Mouse (Mus musculus) cortical plate, adult 2 months (tissue): ENCODE data around the gene Uhrf1. TPM values are rescaled to one million over a fixed set of nuclear protein-coding genes. Genes with fewer than 3 reads are reported as not detected.

Experiments
- H3K27ac ChIP-seq: fragments of 200-500 bp; 2 replicates; pipeline ENCODE4 v1.5.1; 2012; ENCODE audit warnings: low read length, control low read depth, inconsistent platforms; ENCODE audit not compliant: insufficient read depth
- H3K4me1 ChIP-seq: fragments of 200-500 bp; 2 replicates; pipeline ENCODE4 v1.6.1; 2011; ENCODE audit warnings: low read length; ENCODE audit not compliant: control insufficient read depth, insufficient read depth
- H3K4me3 ChIP-seq: fragments of 200-500 bp; 2 replicates; pipeline ENCODE4 v1.5.1; 2011; ENCODE audit warnings: mild to moderate bottlenecking, low read length, control low read depth; ENCODE audit not compliant: insufficient read depth
- CTCF ChIP-seq: fragments of 200-500 bp; IDR thresholded peaks from 2 replicates; pipeline ENCODE4 v1.5.1; 2011; ENCODE audit warnings: mild to moderate bottlenecking, control low read depth, low read length; ENCODE audit not compliant: insufficient read depth; ENCODE audit errors: extremely low read depth
- POLR2A ChIP-seq: fragments of 200-500 bp; IDR thresholded peaks from 2 replicates; pipeline ENCODE4 v1.6.1; 2011; ENCODE audit warnings: mild to moderate bottlenecking, low read length, control low read depth; ENCODE audit not compliant: insufficient read depth; ENCODE audit errors: extremely low read depth
- polyA plus RNA-seq: library from polyadenylated mRNA; depleted of rRNA; stranded (reverse); fragments of >200 nt; gene quantifications from 2 replicates; pipeline ENCODE4 v1.2.3, GENCODE M21; 2012

The Uhrf1 gene
- polyA plus RNA-seq, 1 experiment = 1.8 TPM

- H3K27ac ChIP-seq = no peak overlapping the region
- peaks cover 2% of the 10 kb centered on the region for H3K4me1 ChIP-seq
- TF ChIP-seq POLR2A (no peak), CTCF (no peak)
- H3K4me3 ChIP-seq = no peak overlapping the region
Measured at GRCm38 (mm10) chr17:56273482-56273881, 29.6 kb upstream of the Uhrf1 start.

GRCm38 (mm10) chr17:56273986-56274385 lies 29.1 kb upstream of the Uhrf1 start:
- Histone ChIP-seq H3K4me3 (no peak overlapping the region), H3K4me1 (peaks cover 2% of the 10 kb centered on the region), H3K27ac (no peak overlapping the region)
- TF ChIP-seq POLR2A (no peak), CTCF (no peak)

GRCm38 (mm10) chr17:56275842-56276480 lies 27.2 kb upstream of the Uhrf1 start:
- no peak for TF ChIP-seq CTCF
- TF ChIP-seq POLR2A = no peak
- peak overlapping the region; percentile 8 for H3K27ac ChIP-seq
- peak overlapping the region; percentile 45 for H3K4me3 ChIP-seq
- H3K4me1 ChIP-seq = peaks cover 2% of the 10 kb centered on the region

GRCm38 (mm10) chr17:56276643-56277566 lies 26.2 kb upstream of the Uhrf1 start, which contains the start of gene Ticam1:
Gene Ticam1, minus strand, starts transcription at chr17:56276786.
- peaks cover 2% of the 10 kb centered on the region for H3K4me1 ChIP-seq
- TF ChIP-seq POLR2A (peak; percentile 61; the same call in 1 of the 2 replicates), CTCF (no peak)
- H3K4me3 ChIP-seq = peak within 1 kb of the TSS; percentile 45
- H3K27ac ChIP-seq = peak within 1 kb of the TSS; percentile 25

GRCm38 (mm10) chr17:56277567-56277893 lies 25.6 kb upstream of the Uhrf1 start:
- Histone ChIP-seq H3K4me1 (no peaks in the 10 kb centered on the region), H3K27ac (no peak overlapping the region), H3K4me3 (no peak overlapping the region)
- TF ChIP-seq POLR2A (no peak), CTCF (0 out of 2 replicates have a peak, but pooled peaks have one; percentile 6)

GRCm38 (mm10) chr17:56278340-56278739 lies 24.8 kb upstream of the Uhrf1 start:
- no peak overlapping the region for H3K27ac ChIP-seq

GRCm38 (mm10) chr17:56279481-56280155 lies 23.5 kb upstream of the Uhrf1 start:
- Histone ChIP-seq H3K4me1 (peaks cover 2% of the 10 kb centered on the region; the same call in 1 of the 2 replicates), H3K4me3 (no peak overlapping the region), H3K27ac (no peak overlapping the region)
- no peak for TF ChIP-seq POLR2A
- no peak for TF ChIP-seq CTCF

More at GRCm38 (mm10) chr17:56278340-56278739, 24.8 kb upstream of the Uhrf1 start:
- H3K4me3 ChIP-seq = no peak overlapping the region
- no peak for TF ChIP-seq POLR2A
- peaks cover 2% of the 10 kb centered on the region; the same call in 1 of the 2 replicates for H3K4me1 ChIP-seq

GRCm38 (mm10) chr17:56281193-56281592 lies 21.9 kb upstream of the Uhrf1 start:
- H3K27ac ChIP-seq = no peak overlapping the region
- no peak overlapping the region for H3K4me3 ChIP-seq
- H3K4me1 ChIP-seq = peaks cover 2% of the 10 kb centered on the region; the same call in 1 of the 2 replicates
- no peak for TF ChIP-seq CTCF
- no peak for TF ChIP-seq POLR2A

- H3K27ac ChIP-seq = peak overlapping the region; percentile 8
- peaks cover 2% of the 10 kb centered on the region; the same call in 1 of the 2 replicates for H3K4me1 ChIP-seq
- TF ChIP-seq POLR2A = 0 out of 2 replicates have a peak, but pooled peaks have one; percentile 32
- TF ChIP-seq CTCF = no peak
- H3K4me3 ChIP-seq = no peak overlapping the region
Measured at GRCm38 (mm10) chr17:56282802-56283201, 20.3 kb upstream of the Uhrf1 start.
